Mouse (Mus musculus) forebrain, embryonic 15.5 days (tissue): Measurements from ENCODE around the gene 4930556J24Rik. TPM values are rescaled to one million over a fixed set of nuclear protein-coding genes. Genes with fewer than 3 reads are reported as not detected.

ENCODE experiments used
- ATAC-seq: fragments of 200-750 bp; cut with Nextera tagmentation; replicated peaks from 2 replicates; pipeline ENCODE4 v1.8.0; 2017; ENCODE audit warnings: mild to moderate bottlenecking, moderate TSS enrichment, moderate library complexity
- H3K27ac ChIP-seq: fragments of 300-500 bp; sonication (generic); replicated peaks from 2 replicates; pipeline ENCODE4 v1.5.1; 2015; ENCODE audit warnings: mild to moderate bottlenecking, inconsistent platforms
- H3K27me3 ChIP-seq: fragments of 300-500 bp; sonication (generic); 2 replicates; pipeline ENCODE4 v1.6.1; 2015; ENCODE audit warnings: inconsistent platforms
- H3K36me3 ChIP-seq: fragments of 300-500 bp; sonication (generic); 2 replicates; pipeline ENCODE4 v1.6.1; 2015; ENCODE audit warnings: mild to moderate bottlenecking, inconsistent platforms
- H3K4me1 ChIP-seq: fragments of 300-500 bp; sonication (generic); 2 replicates; pipeline ENCODE4 v1.6.1; 2015; ENCODE audit warnings: inconsistent platforms
- H3K4me2 ChIP-seq: fragments of 300-500 bp; sonication (generic); replicated peaks from 2 replicates; pipeline ENCODE4 v1.6.1; 2015; ENCODE audit warnings: mild to moderate bottlenecking, inconsistent platforms
- H3K4me3 ChIP-seq: fragments of 300-500 bp; sonication (generic); 2 replicates; pipeline ENCODE4 v1.5.1; 2015; ENCODE audit warnings: mild to moderate bottlenecking, inconsistent platforms
- H3K9ac ChIP-seq: fragments of 300-500 bp; sonication (generic); replicated peaks from 2 replicates; pipeline ENCODE4 v1.6.1; 2015; ENCODE audit warnings: mild to moderate bottlenecking, inconsistent platforms
- H3K9me3 ChIP-seq: fragments of 300-500 bp; sonication (generic); 2 replicates; pipeline ENCODE4 v1.6.1; 2016; ENCODE audit warnings: inconsistent platforms
- WGBS: fragments of 180-500 bp; shearing (Covaris S2); methylation state at CpG from one replicate; pipeline ENCODE4 v1.1.7; 2015; ENCODE audit warnings: mixed read lengths; 5-methylcytosine and 5-hydroxymethylcytosine counted together
- polyA plus RNA-seq: library from polyadenylated mRNA; unstranded; fragments of >200 nt; fragmentation: Nextera tagmentation; extraction: Ambion mirVana; gene quantifications from 2 replicates; pipeline ENCODE4 v1.2.1, GENCODE M21; 2015

Gene 4930556J24Rik
- polyA plus RNA-seq, 1 experiment from 2014 or later: not detected

DNA sequence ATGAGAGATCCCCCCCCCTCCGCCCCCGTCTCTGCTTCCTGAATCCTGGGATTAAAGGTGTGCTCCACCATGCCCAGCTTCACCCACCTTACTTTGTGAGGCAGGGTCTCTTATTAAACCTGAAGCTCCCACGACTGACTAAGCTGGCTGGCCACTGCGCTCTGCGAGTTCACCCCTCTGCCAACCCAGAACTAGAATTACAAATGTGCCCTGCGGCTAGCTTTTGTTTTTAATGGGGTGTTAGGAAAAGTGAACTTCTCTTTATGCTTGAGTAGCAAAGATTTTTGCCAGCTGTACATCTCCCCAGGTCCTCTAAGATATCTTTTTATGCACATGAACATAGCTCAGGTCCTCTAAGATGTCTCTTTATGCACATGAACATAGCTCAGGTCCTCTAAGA is 17.3 kb upstream of the 4930556J24Rik start:
- no peak for ATAC-seq
- WGBS: 80% methylated on average over 6 of the region's 6 CpGs
- Histone ChIP-seq H3K9ac (no peak overlapping the region), H3K4me1 (peaks cover 6% of the 10 kb centered on the region), H3K9me3 (no peaks in the 10 kb centered on the region), H3K36me3 (no peaks in the 10 kb centered on the region), H3K4me3 (no peak overlapping the region), H3K27ac (no peak overlapping the region), H3K27me3 (peaks cover 24% of the 10 kb centered on the region), H3K4me2 (no peak overlapping the region)

DNA sequence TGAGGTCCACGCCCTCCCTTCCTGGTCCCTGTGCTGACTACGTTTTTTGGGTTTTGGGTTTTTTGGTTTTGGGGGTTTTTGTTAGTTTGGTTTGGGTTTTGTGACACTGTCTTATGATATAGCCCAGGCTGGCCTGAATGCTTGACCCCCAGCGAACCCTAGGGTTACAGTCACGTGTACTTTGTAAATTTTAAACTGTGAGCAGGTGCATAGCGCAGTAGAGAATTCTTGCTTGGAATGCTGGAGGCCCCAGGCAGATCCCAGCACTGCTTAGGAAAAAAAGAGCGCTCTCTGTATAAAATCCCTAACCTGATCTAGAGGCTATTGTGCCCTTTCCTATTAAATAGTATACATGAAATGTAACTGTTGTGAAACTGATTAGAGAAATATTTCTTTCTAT is 16.6 kb upstream of the 4930556J24Rik start:
- no peak for ATAC-seq
- 84% methylated on average over 6 of the region's 6 CpGs for WGBS

DNA sequence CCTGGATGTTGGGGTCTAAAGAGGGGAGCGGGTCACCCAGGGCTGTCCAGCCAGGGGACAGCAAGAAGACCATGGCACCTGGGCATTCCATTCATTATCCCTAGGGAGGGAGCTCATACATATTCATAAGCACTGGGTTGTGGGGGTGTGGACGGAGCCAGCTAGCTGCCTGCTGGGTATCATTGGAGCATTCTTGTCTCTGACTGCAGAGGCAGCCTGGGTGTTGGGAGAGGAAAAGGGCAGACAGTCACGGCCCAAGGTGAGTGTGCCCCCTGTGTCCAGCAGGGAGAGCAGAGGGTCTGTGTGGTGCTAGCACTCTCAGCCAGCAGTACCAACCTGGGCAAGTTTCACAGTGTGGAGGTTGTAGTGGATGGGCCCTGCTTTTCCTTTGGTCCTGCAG is 13.2 kb upstream of the 4930556J24Rik start:
- H3K4me3 ChIP-seq: no peak overlapping the region
- no peak overlapping the region for H3K9ac ChIP-seq
- no peak overlapping the region for H3K4me2 ChIP-seq
- no peaks in the 10 kb centered on the region for H3K36me3 ChIP-seq
- H3K27me3 ChIP-seq: peaks cover 4% of the 10 kb centered on the region; the same call in 1 of the 2 replicates
- H3K9me3 ChIP-seq: no peaks in the 10 kb centered on the region
- H3K4me1 ChIP-seq: no peaks in the 10 kb centered on the region
- H3K27ac ChIP-seq: no peak overlapping the region
- no peak for ATAC-seq
- WGBS: 36% methylated on average over 3 of the region's 3 CpGs

More for the DNA sequence above, 16.6 kb upstream of the 4930556J24Rik start:
- Histone ChIP-seq H3K9me3 (no peaks in the 10 kb centered on the region), H3K4me1 (no peaks in the 10 kb centered on the region), H3K4me3 (no peak overlapping the region), H3K27me3 (peaks cover 16% of the 10 kb centered on the region), H3K9ac (no peak overlapping the region), H3K36me3 (no peaks in the 10 kb centered on the region), H3K27ac (no peak overlapping the region), H3K4me2 (no peak overlapping the region)

DNA sequence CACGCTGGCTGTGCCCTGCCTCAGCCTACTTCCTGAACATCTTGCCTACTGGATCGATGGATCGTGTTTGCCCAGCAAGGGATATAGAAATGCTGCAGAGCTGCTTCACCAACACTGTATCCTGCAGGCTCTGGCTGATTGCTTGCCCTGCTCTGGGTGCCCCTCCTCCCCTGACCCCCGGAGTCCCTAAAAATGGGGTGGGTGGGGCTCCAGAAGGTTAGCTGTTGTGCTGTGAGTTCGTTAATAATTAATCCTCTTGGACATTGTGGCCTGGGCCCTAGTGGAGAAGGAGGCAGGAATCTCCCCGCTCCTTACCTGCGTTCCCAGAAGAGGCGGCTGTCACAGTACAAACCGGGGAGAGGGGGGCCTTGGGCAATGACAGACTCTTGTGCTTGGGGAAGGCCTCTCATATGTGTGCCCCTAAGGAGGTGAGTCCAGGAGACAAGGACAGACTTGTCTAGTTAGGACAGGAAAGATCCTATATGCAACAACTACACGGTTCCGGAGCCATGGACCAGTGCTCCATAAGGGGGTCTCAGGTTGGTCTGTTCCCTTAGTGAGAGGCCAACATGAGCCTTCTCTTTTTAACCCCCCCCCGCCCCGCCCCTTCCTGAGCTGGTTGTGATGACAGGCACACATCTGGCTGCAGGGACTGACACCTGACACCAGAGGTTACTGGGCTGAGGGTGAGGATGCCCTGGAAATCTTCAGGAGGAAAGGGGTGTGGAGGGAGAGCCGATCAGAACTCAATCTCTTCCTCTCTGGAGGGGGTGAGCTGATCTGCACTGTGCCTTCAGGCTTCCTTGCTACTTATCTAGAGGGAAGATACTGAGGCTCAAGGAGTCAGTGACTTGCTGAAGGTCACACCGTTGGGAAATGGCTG is 7.5 kb upstream of the 4930556J24Rik start:
- peak; percentile 53; the same call in 1 of the 2 replicates for ATAC-seq
- H3K9ac ChIP-seq: peak overlapping the region; percentile 43
- H3K9me3 ChIP-seq: no peaks in the 10 kb centered on the region
- peaks cover 6% of the 10 kb centered on the region for H3K4me1 ChIP-seq
- H3K27ac ChIP-seq: no peak overlapping the region
- WGBS: 11% methylated on average over 15 of the region's 15 CpGs
- H3K4me2 ChIP-seq: peak overlapping the region; percentile 57
- peaks cover 8% of the 10 kb centered on the region for H3K36me3 ChIP-seq
- H3K4me3 ChIP-seq: peak overlapping the region; percentile 41
- peaks cover 11% of the 10 kb centered on the region; the same call in 1 of the 2 replicates for H3K27me3 ChIP-seq

DNA sequence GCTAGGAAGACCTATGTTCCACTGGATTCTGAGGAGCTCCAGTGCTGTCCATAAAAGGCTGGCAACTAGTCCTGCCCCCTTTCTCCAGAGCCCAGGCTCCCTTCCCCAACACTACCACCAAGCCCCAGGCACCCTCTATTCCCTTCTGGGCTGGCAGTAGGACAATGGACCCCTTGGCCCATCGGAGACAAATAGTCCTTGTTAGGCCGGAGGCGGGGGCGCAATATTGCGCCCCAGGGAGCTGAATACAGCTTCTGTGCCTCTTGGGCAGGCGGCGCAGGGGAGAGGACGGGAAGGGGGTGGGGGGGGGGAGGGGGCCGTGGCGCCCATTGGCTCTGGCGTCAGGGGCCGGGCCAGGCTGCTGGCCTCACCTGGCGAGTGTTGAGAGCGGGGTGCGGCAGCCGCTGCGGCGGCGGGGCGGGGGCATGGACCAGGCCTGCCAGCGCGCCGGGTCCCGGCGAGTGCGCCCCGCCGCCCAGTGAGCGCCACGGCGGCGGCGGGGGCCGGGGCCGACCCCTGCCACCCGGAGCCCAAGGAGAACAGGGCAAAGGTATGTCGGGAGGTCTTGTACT is 6.8 kb upstream of the 4930556J24Rik start, which contains the start of gene Gal3st1:
Gene Gal3st1 (plus strand): TSS at position 346 of the 572 bp plus-strand sequence.
- under 1% methylated on average over 30 of the region's 37 CpGs for WGBS
- peaks cover 11% of the 10 kb centered on the region; the same call in 1 of the 2 replicates for H3K27me3 ChIP-seq
- ATAC-seq: peak; percentile 74
- H3K4me3 ChIP-seq: peak within 1 kb of the TSS; percentile 41
- no peak within 1 kb of the TSS for H3K27ac ChIP-seq
- peak within 1 kb of the TSS; percentile 43 for H3K9ac ChIP-seq
- H3K4me1 ChIP-seq: peaks cover 6% of the 10 kb centered on the region
- H3K36me3 ChIP-seq: peaks cover 16% of the 10 kb centered on the region
- H3K4me2 ChIP-seq: peak within 1 kb of the TSS; percentile 57
- no peaks in the 10 kb centered on the region for H3K9me3 ChIP-seq

DNA sequence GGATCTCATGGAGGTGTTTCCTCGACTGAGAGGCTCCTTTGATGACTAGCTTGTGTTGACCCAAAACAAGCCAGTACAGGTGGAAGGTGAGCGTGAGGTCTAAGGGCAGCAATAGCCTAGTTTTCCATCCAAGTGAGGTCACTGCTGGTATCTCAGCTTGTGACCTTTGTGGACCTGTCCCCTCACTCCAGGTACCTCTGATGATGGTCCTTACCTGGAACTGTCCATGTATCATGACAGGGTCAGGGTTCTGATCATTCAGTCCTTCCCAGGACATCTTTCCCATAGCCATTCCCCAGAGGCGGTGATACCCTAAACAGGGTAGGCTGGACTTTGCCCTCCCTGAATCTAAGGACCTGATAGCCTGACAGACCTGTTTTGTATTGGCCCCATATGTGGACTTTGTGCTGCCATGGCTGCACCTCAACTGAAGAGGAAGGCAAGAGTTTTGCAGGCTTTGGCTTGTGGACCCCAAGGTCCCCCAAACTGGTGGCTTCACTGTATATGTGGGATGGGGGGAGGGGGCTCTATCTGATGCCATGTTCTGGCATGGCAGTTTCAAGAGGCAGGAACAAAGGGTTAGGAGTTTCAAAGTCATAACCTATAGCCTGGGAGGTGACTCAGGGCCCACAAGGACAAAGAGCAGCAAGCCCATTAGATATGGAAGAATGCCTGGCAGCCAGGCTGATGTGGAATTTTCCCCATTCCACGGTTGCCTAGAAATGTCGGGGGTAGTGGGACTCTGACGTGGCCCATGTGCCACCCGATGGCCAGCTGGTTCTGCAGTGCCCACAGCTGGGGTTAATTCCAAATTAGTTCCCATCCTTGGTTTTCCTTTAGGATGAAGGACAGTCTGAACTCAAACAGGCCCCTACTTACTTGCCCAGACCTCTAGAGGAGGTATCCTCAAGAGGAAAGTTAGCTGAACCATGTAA is 6.0 kb upstream of the 4930556J24Rik start:
- WGBS: 67% methylated on average over 7 of the region's 7 CpGs
- H3K4me3 ChIP-seq: no peak overlapping the region
- no peak overlapping the region for H3K27ac ChIP-seq
- H3K27me3 ChIP-seq: peaks cover 11% of the 10 kb centered on the region; the same call in 1 of the 2 replicates
- H3K4me1 ChIP-seq: peaks cover 6% of the 10 kb centered on the region
- no peak overlapping the region for H3K9ac ChIP-seq
- H3K36me3 ChIP-seq: peaks cover 24% of the 10 kb centered on the region
- no peak for ATAC-seq
- H3K9me3 ChIP-seq: no peaks in the 10 kb centered on the region
- H3K4me2 ChIP-seq: no peak overlapping the region

DNA sequence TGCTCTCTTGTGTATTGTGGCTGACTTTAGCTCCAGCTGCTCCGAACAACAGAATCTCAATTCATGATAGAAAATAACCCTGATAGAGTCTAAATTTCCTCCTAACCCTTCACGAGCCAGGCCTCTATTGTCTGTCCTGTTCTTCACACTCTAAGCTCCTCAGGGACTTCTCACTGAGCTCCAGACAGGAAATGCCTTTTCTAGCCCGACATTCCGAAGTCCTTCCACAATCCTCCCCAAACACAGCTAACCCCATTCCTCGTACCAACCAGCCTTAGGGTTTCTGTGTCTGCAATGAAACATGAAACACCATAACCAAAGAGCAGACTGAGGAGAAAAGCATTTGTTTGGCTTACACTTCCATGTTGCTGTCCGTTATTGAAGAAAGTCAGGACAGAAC is 5.0 kb upstream of the 4930556J24Rik start:
- Histone ChIP-seq H3K27ac (no peak overlapping the region), H3K36me3 (peaks cover 34% of the 10 kb centered on the region), H3K4me1 (peaks cover 6% of the 10 kb centered on the region), H3K9ac (no peak overlapping the region), H3K4me3 (no peak overlapping the region), H3K27me3 (peaks cover 11% of the 10 kb centered on the region; the same call in 1 of the 2 replicates), H3K4me2 (no peak overlapping the region), H3K9me3 (no peaks in the 10 kb centered on the region)
- ATAC-seq: no peak
- WGBS: 83% methylated on average over 6 of the region's 6 CpGs

DNA sequence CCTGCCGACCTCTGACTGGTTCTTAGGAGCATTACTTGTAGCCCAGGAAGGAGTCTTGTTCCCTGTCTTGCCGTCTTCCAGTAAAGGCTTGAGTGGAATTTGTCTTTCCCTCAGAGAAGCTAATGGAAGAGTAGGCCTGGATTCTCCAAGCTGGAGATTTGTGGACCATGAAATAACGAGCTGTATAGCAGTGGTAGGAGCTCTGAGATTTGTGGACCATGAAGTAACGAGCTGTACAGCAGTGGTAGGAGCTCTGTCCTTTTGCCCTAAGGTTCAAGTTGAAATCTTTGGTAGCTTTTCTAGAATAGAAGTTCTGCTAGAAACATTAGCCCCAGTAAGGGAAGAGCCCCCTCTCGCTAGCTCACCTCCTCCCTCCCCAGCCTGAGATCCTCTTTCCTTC is 1.8 kb upstream of the 4930556J24Rik start:
- no peak for ATAC-seq

DNA sequence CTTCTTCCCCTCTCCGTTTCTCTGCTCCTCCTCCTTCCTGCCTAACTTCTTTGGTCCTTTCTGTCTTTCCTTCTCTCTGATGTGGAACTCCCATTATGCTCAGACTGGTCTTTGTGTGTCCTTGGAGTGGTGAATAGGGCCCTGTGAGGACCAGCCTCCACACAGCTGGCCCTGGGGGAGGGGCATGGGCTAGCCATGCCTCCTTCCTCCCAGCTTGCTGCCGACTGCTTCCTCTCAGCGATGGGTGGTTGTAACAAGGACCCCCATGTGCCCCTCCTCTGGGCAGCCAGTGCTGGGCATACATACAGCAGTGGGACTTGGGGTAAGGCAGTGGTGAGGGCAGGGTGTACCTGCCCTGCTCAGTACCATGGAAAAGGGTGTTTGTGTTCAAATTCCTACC is 2.3 kb downstream of the 4930556J24Rik start:
- Histone ChIP-seq H3K4me3 (no peak overlapping the region), H3K4me1 (no peaks in the 10 kb centered on the region), H3K36me3 (peaks cover 94% of the 10 kb centered on the region), H3K9me3 (no peaks in the 10 kb centered on the region), H3K9ac (no peak overlapping the region), H3K4me2 (no peak overlapping the region), H3K27ac (no peak overlapping the region), H3K27me3 (no peaks in the 10 kb centered on the region)
- 57% methylated on average over 3 of the region's 3 CpGs for WGBS
- no peak for ATAC-seq

More for the DNA sequence above, 1.8 kb upstream of the 4930556J24Rik start:
- WGBS: 87% methylated on average over 5 of the region's 5 CpGs
- no peak overlapping the region for H3K4me2 ChIP-seq
- H3K9me3 ChIP-seq: no peaks in the 10 kb centered on the region
- no peak overlapping the region for H3K27ac ChIP-seq
- H3K9ac ChIP-seq: no peak overlapping the region
- H3K4me1 ChIP-seq: peaks cover 3% of the 10 kb centered on the region
- H3K27me3 ChIP-seq: no peaks in the 10 kb centered on the region
- H3K36me3 ChIP-seq: peaks cover 64% of the 10 kb centered on the region
- H3K4me3 ChIP-seq: no peak overlapping the region

DNA sequence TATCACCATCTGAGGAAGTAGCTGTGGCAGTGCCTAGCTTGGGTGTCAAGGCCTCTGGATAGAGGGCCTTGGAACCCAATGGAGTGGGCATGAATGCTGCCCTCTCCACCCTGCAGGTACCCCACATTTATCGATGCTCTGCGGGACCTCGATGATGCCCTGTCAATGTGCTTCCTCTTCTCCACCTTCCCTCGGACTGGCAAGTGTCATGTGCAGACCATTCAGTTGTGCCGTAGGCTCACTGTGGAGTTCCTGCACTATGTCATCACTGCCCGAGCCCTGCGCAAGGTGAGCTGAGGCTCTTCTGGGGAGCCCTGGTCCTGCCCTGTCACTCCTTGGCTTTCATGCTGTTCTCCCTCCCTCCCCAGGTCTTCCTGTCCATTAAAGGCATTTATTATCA is 3.5 kb downstream of the 4930556J24Rik start:
- peaks cover 92% of the 10 kb centered on the region for H3K36me3 ChIP-seq
- WGBS: 96% methylated on average over 7 of the region's 7 CpGs
- no peaks in the 10 kb centered on the region for H3K4me1 ChIP-seq
- H3K9ac ChIP-seq: no peak overlapping the region
- no peaks in the 10 kb centered on the region for H3K27me3 ChIP-seq
- no peaks in the 10 kb centered on the region for H3K9me3 ChIP-seq
- no peak overlapping the region for H3K27ac ChIP-seq
- no peak overlapping the region for H3K4me2 ChIP-seq
- ATAC-seq: no peak
- H3K4me3 ChIP-seq: no peak overlapping the region

DNA sequence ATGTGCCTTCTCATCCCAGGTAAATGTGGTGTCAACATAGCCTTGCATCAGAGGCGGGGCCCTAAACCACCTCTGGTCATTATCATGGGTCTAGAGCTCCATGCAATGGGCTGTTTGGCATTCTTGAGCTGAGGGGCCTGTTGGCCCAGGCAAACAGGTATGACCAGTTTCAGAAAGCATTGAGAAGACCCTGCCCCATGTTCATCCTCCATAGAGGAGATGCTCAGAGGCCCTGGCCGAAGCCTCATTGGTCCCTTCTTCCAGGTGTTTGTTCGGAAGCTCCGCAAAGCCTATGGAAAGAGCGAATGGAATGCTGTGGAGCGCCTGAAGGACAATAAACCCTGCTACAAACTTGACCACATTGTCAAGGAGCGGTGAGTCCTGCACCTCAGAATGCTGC is 6.2 kb downstream of the 4930556J24Rik start:
- peaks cover 3% of the 10 kb centered on the region for H3K4me1 ChIP-seq
- no peak for ATAC-seq
- H3K9ac ChIP-seq: no peak overlapping the region
- H3K4me3 ChIP-seq: no peak overlapping the region
- H3K4me2 ChIP-seq: no peak overlapping the region
- H3K36me3 ChIP-seq: peaks cover 65% of the 10 kb centered on the region
- no peaks in the 10 kb centered on the region for H3K27me3 ChIP-seq
- WGBS: 94% methylated on average over 7 of the region's 7 CpGs
- H3K27ac ChIP-seq: no peak overlapping the region
- no peaks in the 10 kb centered on the region for H3K9me3 ChIP-seq
